Mouse (Mus musculus) myocyte (in vitro differentiated cells): ENCODE measurements around the gene Csk.

Experiments used
- CEBPB ChIP-seq: IDR thresholded peaks from 2 replicates; pipeline ENCODE4 v1.6.1; 2011; ENCODE audit warnings: mild to moderate bottlenecking, moderate library complexity; ENCODE audit not compliant: poor library complexity, insufficient read depth, severe bottlenecking
- MYOD1 ChIP-seq, 3 experiments: IDR thresholded peaks; one replicate each; pipeline ENCODE4 v1.6.1; 2011; ENCODE audit warnings: control low read depth in 2 of 3, low read depth in 2 of 3, mild to moderate bottlenecking in 2 of 3, moderate library complexity in 1 of 3; ENCODE audit not compliant: insufficient read length in 2 of 3, control insufficient read depth in 1 of 3
- POLR2A ChIP-seq: IDR thresholded peaks from one replicate; pipeline ENCODE4 v1.6.1; 2011; ENCODE audit warnings: low read depth, mild to moderate bottlenecking, control low read depth, moderate library complexity; ENCODE audit not compliant: insufficient read length
- POLR2AphosphoS2 ChIP-seq: IDR thresholded peaks from one replicate; pipeline ENCODE4 v1.6.1; 2011; ENCODE audit warnings: low read depth, control low read depth; ENCODE audit not compliant: insufficient read length
- USF1 ChIP-seq: IDR thresholded peaks from one replicate; pipeline ENCODE4 v1.6.1; 2011; ENCODE audit warnings: low read depth, mild to moderate bottlenecking, control low read depth, moderate library complexity

DNA sequence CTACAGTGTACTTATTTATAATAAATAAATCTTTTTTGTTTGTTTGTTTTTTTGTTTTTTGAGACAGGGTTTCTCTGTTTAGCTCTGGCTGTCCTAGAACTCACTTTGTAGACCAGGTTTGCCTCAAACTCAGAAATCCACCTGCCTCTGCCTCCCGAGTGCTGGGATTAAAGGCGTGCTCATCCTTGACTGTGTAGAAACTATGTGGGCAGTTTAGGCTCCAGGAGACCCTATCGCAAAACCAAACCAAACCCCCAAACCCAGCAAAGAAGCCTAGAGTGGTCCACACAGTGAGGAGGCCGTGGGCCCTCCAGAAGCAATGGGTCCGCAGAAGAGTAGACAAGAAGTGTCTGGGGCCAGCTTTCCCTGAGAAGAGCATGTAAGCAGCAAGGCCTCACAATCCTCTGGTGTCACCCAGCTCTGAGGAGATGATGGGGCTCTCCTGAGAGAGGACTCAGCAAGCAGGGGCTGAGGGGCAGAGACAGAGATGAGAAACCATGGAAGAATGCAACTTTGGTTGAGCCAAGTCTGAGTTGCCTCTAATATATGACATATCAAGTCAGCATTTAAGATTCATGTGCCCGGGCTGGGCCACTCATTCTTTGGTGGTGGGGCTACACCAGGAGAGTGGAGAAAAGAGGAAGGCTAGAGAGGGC, 3.2 kb downstream of the Csk start:
- TF ChIP-seq POLR2A (no peak), USF1 (no peak), CEBPB (no peak), POLR2AphosphoS2 (no peak), MYOD1 (IDR thresholded peaks at IDR 0.05; ENCODE audit: control insufficient read depth in 1 of 3, insufficient read length in 2 of 3, low read depth in 2 of 3) (no peak)
